ENCODE assay signal across 13 mouse cellular contexts in the genomic region with DNA sequence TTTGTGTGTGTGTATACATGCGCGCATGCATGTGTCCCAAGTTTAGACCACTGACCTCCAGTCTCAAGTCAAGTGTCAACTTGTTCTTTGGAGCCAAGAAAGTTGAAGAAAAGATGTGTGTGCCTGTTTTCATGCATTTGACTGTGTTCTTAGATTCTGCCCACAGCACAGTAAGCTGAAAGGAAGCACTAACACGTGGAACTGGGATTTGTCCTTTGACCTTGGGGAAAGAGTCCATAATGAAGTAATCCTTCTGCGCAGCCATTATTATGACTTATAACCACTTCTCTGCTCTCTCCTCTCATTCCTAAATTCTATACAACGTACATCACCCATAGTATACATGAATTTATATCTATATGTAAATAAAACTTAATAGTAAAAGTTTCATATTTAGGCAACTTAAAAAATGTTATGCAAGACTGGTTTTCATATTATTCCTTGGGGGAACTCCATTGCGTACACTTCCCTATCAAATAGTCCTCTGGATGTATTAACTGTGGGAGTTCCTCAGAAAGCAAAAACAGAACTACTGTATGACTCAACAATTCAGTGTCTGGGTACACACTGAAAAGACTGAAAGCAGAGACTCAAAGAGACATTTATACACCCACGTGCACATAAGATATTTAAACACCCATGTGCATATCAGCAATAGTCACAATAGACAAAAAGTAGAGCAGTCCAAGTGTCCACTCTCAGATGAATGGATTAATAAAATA.
"Had no signal": no experiment of that assay in that cellular context is flagged by ENCODE, and none has a peak within 500 bp of the region (broad histone marks: within the 10 kb centered on the region; RNA-seq: fewer than 3 reads in every experiment).

No protein-coding gene starts in this region.

- H3K4me2 ChIP-seq: intestine, embryonic 15.5 days; limb, embryonic 12.5 days; lung, embryonic 15.5 days; midbrain, embryonic 13.5 days; neural tube, embryonic 15.5 days had no signal

- ATAC-seq: intestine, embryonic 15.5 days; midbrain, embryonic 13.5 days had no signal

- H3K4me1 ChIP-seq: lung, embryonic 15.5 days; midbrain, embryonic 13.5 days; neural tube, embryonic 15.5 days had no signal

- H3K4me3 ChIP-seq: intestine, embryonic 15.5 days; left cerebral cortex, adult 2 months; limb, embryonic 12.5 days; lung, embryonic 15.5 days; midbrain, embryonic 13.5 days; neural tube, embryonic 15.5 days had no signal

- DNase-seq: kidney, postnatal 10 days; liver; lung, postnatal 14 days; right cerebral cortex, adult 18-20 months; right cerebral cortex, postnatal 25 days; thymus, postnatal 4 days had no signal

- H3K27ac ChIP-seq: intestine, embryonic 15.5 days; left cerebral cortex, adult 2 months; limb, embryonic 12.5 days; lung, embryonic 15.5 days; macrophage; midbrain, embryonic 13.5 days; neural tube, embryonic 15.5 days had no signal

- H3K27me3 ChIP-seq: intestine, embryonic 15.5 days; limb, embryonic 12.5 days; lung, embryonic 15.5 days; midbrain, embryonic 13.5 days; neural tube, embryonic 15.5 days had no signal

- H3K9ac ChIP-seq: intestine, embryonic 15.5 days; limb, embryonic 12.5 days; lung, embryonic 15.5 days; midbrain, embryonic 13.5 days; neural tube, embryonic 15.5 days had no signal

- H3K9me3 ChIP-seq: intestine, embryonic 15.5 days; limb, embryonic 12.5 days; lung, embryonic 15.5 days; midbrain, embryonic 13.5 days; neural tube, embryonic 15.5 days had no signal
